Mouse (Mus musculus) lung, postnatal 4 days (tissue): ENCODE data around the gene Nr4a1.

Source experiments
- DNase-seq, 2 experiments: peaks; one replicate each; pipeline ENCODE4 v3.0.0; 2021

Nr4a1 gene

DNA sequence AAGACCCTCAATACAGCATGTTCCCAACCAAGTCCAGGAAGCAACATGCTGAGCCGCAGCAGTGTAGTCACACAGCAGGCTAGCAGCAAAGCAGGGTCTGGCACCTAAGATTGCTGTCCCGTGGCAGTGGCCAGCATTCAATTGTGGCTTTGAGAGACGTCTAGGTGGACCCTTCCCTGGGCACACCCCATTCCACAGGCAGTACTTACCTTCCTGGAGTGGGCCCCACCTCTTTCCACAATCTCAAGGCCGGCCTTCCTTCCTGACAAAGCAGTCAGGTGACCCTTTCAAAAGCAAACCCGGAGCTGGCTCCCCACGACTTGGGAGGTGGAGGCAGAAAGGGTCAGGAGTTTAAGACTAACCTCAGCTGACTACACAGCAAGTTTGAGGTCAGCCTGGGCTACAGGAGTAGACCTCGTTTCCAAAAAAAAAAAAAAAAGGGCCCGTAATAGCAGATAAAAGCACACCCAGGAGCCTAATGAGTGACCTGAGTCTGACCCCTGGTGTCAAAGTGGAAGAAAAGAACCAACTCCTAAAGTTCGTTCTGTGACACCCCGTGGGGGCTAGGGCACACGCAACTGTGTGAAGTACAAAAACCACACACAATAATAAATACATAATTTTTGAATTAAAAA lies 20.3 kb upstream of the Nr4a1 start:
- peak; percentile 79 to 90 for DNase-seq

DNA sequence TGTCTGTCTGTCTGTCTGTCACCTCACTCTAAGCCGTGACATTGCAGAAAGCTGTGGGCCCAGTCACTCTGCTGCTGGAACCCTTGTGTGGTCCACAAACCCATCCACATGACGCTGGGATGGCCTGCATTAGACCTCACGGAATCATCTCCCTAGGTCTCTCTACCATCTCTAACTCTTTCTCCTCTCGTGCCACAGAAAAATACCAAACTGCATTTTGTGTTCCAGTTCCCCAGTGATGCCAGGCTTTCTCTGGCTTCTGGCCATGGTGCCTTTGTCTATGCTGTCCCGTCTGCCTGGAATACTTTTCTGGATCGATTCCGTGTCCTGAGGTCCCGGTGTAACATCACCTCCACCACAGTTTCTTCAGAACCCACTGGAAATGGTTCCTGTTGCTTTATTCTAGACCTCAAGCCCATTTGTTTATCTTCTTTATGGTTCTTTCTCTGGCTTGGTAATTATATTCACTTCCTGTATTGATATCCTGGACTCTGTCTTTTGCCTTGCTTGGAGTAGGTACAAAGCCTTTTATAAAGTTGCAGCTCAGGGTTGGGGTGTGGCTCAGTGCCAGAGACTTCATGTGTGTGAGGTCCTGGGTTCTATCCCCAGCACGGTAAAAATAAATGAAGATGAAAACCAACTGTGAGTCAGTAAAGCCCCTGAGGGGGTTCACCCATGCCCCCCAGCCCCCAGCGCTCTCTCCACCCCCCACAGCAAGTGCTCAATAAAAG lies 19.3 kb upstream of the Nr4a1 start:
- DNase-seq = no peak

DNA sequence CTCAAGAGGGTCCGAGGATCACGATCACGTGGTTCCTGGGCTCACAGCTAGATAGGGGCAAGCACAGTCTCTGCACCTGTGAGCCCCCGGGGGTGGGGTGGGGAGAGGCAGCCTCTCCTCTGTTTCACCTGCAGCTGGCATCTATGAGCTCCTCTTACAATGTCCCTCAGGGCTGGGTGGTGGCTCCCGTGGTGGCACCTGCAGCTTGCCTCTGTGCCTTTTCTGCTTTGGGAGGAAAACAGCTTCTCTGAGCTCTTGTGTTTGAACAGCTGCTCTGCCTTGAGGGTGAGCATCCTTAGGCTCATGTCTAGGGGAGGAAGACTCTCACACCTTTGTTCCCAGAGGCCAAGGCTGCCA lies 18.7 kb upstream of the Nr4a1 start:
- DNase-seq = no peak

DNA sequence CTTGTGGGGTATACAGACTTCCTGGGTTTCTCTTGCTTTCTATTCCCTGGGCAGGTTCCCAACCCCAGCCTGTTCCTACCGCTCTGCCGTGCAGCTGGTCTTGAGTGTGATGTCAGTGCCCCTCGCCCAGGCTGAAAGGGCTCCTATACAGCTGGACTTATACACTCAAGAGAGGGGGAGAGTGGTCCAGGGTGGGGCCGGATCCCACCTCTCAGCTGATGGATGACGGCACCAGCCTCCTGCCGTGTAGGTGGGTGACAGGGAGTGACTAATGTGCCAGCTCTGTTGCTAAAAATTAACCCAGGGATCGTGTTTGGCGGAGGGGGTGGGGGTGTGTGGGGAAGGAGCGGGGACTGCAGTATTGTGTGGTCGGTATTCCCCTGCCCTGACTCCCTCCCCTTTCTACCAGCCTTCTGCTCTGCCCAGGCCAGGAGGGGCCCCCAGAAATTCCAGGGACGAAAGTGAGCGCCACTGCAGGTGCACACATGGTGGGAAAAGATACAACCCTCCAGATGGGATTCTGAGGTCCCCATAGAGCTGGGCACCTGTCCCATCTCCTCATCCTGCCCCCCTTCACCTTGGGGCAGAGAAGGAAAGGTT lies 18.2 kb upstream of the Nr4a1 start:
- DNase-seq = no peak

DNA sequence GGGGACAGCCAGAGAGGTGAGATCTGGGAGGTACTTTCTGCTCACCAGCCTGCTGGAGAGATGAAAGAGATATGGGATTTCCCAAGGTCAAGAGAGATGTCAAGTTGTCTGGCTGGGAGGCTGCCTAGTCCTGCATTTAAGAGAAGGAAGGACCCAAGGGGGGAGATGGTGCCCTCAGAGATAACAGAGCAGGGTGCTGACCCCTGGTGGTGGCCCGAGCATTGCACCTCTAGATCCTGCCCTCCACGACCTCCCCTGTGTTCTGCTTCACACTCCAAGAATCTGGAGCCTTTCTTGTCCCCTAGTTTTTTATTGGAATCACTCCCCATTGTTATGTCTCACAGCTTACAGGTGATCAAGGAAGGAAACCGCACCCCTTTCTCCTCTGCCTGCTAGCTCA lies 17.2 kb upstream of the Nr4a1 start:
- peak; percentile 78 to 86 for DNase-seq

DNA sequence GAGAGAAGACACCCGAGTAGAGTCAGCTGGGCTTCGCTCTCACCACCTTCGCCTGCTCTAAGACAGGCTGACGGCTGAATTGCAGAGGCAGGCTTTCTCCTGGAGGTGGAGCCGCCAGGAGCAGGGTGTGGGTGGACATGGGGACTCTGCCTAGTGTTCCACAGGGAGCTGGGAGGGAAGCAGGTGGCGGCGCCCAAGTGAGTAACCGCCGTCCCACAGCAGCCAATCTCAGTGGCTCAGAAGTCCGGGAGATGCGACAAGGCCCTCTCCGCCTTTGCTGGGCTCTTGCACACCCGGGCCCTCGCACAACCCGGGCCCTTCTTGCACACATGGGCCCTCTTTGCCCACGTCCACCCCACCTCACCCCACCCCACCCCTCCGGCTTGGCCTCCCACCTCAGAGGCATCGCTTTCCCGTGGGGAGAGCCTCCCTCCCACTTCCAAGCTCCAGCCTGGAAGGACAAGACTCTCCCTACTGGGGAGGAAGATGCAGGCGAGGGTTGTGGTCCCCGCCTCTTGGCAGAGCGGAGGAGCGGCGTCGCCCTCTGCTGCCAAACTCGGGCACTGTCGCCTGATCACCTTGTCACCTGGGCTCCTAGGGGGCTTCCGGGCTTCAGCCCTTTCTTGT lies 15.1 kb upstream of the Nr4a1 start:
- DNase-seq = peak; percentile 72 to 78

DNA sequence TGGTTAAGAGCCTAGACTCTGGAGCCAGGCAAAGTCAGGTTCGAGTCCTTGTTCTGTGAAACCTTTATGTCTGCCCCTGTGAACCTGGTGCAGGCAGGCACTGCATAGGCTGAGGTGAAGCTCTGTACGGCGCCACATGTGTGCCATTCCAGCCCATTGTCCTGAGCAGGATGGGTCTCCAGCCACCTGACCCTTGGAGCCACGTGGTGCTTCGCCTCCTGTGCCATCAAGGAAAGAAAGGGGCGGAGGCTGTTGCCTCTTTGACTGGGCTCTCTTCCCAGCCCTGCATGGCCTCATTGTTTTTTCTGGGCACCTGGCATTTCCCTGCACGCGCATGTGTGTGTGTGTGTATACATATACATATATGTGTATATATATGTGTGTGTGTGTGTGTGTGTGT lies 14.2 kb upstream of the Nr4a1 start:
- DNase-seq = no peak

DNA sequence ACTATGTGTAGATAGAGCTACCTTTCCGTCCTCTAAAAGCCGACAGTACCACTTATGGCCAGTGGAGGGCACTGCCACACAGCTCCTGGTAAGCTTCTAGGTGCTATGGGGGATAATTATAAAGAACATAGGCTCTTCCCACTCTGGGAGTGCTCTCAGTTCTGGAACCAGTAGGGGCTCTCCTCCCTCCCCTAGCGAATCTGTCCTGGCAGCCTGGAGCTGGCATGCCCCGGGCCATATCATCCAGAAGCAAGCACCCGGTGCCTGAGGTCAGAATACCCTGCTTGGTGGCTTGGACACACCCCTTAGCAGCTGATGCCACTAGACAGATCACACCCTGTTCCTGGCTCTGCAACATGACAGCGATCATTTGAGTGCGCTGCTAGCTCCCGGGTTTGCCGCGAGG lies 13.3 kb upstream of the Nr4a1 start:
- DNase-seq = peak; percentile 84 to 91

DNA sequence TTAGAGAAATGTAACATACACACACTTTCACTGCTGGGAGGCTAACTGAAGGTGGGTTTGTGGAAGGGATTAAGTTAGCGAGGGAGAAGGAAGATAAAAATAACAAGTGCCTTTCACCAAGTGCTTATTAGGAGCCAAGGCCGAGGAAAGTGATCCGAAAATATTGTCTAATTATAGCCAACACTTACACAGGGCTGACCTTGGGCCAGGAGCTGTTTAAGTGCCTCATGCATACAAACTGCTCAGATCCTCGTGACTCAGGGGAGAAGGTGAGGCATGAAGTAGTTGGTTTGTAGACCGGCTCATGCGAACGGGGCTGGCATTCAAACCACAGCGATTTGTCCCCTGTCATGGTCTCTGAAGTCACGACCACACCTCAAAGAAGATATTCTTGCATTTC lies 12.8 kb upstream of the Nr4a1 start:
- DNase-seq = peak in 1 of 2 experiments; percentile 21

DNA sequence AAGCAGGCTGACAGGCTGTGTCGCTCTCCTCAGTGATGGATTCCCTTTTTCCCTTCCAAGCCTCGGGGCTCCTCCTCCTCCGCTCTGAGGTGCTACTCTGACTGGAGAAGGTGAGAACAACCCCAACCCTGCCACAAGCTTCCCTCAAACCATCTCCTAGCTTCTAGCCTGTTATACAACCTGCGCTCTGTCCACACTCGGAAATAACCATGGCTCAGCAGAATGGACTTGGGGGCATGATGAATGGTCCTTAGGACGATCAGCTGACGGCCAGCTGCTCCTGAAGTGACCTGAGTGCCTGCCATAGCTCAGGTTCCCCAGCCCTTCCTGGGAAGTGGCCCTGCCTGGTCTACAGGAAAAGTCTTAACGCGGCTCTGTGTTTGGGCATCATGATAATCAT lies 12.2 kb upstream of the Nr4a1 start:
- DNase-seq = peak in 1 of 2 experiments; percentile 20

DNA sequence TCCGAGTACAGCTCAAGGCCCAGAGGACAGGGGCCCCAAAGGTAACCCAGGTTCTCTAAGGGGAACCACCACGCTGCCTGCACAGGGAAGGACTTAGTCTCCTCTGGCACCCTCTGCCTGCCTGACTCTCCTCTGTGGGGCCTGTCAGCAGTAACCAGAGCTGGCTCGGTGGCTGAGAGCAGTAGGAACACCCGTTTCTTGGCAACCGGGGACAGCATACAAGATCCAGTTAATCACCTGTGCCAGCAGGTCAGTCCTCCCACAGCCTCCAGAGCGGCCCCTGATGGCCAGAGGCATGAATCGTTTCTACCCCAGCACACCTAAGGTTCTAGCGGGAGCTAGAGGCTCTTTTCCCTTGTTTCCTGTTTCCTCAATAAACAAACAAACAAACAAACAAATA lies 11.4 kb upstream of the Nr4a1 start:
- peak; percentile 69 to 74 for DNase-seq

DNA sequence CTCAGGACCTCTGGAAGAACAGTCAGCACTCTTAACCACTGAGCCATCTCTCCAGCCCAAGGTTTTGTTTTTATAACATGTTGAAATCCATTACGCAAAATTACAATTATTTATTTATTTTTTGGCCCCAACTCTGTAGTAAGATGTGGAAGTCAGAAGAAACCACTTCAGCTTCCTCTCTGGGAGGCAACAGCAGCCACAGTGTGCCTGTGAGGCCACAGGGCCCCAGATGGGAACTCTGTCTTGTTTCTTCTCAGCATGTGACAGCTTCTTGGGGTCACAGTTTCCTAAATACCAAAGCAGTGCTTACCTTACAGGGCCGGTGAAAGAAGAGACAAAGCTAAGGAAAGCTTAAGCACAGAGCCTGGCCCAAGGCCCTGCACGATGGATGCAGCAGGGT lies 10.1 kb upstream of the Nr4a1 start:
- DNase-seq = peak in 1 of 2 experiments; percentile 31

DNA sequence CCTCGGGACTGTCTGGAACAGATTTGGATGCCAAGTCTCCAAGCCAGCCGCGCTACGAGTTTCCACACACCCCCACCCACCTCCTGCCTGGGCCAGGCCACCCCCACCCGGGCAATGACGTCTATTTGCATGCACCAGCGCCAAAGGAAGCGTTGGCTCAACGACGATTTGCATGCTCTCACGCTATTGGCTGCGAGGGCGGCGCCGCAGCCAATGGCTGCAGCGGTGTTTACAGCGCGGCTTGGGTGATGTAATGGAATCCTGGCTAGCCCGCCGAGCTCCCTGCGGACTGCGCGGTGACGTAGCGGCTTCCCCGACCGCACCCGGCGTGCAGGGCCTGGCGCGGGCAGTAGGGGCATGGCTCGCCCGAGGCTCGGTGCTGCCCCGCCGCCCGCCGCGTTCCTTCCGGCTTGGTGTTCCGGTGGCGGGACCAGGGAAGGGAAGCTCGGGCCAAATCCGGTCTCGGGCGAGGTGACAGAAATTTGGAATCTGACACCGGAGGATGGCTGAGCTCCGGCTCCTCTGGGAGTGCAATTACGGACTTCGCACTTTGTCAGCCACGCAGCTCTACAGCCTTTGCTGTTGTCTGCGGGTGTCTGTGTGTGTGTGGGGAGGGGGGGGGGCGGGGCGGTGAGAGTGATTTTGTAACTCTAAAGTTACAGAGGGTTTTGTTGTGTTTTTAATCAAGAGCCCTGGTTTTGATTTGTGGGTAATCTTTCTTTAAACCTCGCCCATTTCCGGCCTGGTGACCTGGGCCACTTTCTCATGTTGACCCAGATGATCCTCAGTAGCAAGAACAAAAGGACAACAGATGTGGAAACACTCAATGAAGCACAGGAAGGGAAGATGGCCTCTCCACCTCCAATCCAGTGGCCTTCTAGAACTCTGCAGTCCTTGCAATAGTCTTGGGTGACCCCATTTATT lies 7.6 kb upstream of the Nr4a1 start:
- peak; percentile 96 to 99 for DNase-seq

DNA sequence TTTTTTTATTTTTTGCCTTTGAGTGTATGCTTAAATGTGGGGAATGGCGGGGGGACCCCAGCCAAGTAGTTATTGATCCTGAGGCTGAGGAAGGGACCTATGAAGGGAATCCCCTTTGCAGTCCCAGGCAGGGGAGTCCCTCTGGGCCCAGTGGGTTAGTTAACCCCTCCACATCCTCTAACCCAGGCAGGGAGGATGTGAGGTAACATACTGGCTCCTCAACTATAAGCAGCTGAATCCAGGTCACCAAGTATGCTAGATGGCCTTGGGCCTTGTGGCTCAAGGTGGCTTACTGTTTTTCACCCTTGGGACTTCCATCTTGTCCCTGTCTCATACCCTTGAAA lies 6.9 kb upstream of the Nr4a1 start:
- no peak for DNase-seq

DNA sequence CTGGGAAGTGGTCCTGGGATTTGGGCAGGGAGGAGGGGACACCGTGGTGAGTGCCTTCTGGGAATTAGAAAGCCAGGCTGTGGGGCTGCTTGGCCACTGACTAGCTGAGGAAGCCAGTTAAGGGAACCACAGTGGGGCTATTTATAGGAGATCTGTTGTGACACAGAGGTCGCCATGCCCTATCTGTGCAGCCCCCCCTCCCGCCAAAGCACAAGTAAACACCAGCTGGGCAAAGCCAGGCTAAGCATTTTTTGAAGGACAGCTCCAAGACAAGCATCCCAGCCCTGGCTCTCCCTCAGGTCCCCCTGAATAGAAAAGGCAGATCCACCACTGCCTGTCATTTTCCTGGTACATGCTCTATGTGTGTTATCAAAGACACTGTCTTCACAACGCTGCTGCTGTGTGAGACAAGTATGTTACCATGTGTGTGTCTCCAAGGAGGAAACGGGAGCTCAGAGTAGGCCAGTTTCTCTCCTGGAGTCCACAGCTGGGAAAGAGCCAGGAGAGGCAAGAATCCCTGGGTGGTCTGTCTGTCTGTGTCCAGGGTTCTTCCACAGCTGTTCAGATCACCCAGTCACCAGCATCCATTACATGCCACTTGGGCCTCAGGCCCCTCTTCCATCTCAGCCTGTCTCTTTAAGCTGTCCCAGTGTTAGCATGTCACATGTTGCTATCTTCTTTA lies 5.9 kb upstream of the Nr4a1 start:
- peak in 1 of 2 experiments; percentile 47 for DNase-seq

DNA sequence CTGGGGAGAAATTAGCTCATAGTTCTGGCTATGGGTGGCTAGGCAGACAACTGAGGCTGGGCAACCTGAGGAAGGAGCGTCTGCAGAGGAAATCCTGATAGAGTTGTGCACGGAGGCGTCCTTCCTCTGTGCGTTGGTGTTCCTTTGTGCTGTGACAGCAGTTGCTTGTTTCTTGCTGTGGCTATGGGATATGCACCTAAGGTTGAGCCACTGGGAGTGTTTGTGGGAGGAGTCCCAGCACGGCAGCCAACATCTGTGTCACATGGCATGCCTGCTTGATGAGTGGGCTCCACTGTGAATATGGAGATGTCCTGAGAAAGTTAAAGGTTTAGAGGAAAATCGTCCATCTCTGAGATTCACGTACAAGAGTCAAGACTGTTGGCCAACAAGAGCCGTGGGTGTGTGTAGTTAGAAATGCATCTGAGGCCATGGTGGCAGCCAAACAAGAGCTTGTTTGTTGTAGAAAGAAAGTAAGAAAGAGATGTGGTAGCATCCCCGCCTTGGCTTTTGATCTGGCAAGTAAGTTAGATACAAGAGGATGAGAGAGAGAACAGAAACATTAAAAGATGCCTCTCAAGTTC lies 3.8 kb upstream of the Nr4a1 start:
- no peak for DNase-seq

DNA sequence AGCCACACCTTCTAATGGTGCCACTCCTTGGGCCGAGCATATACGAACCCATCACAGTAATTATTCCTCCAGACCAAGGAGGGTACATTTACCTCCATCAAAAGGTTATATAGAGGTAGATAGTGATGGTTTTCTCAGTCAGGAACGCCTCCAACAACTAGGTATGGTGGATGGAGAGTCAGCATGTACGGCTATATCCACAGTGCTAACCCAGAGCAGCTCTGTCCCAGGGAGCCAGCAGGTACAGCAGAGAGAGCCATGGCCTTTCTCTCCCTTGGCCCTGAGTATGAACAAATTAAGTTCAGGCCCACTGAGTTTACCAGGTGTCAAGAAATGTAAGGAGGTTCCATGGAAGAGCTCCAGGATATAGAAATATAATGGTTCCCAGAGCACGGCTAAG lies 2.1 kb upstream of the Nr4a1 start:
- DNase-seq = no peak

DNA sequence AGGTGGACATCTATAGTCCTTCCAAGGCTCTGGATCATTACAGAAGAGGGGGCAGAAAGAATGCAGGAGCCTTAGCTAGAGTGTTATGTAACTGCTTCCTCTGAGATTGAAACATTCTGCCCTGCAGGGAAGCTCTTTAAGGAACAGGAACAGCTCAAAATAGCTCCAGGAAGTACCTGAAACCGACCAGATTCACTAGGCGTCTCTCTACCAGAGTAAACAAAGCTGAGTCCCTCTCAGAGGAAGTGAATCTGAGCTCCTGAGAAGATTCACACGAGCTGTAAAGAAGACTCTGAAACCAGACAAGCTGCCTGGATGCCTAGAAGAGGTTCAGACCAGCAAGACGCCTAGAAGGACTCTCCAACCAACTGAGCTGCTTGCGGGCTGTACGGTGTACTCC lies 1.5 kb upstream of the Nr4a1 start:
- DNase-seq = no peak

DNA sequence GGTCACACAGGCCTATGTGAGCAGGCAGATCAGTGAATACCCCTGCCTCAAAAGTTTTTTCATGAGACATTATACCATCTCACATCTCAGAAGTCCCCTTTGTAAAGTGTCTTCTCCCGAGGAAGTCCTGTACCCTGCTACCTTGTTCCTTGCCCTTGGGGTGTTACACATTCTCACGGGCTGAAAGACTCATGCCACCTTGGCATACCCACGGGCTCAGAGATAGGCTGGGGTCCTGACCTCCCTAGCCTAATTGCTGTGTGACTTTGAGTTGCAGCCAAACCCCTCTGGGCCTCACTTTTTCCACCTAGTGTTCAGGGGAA lies 545 bp upstream of the Nr4a1 start:
- DNase-seq = no peak

DNA sequence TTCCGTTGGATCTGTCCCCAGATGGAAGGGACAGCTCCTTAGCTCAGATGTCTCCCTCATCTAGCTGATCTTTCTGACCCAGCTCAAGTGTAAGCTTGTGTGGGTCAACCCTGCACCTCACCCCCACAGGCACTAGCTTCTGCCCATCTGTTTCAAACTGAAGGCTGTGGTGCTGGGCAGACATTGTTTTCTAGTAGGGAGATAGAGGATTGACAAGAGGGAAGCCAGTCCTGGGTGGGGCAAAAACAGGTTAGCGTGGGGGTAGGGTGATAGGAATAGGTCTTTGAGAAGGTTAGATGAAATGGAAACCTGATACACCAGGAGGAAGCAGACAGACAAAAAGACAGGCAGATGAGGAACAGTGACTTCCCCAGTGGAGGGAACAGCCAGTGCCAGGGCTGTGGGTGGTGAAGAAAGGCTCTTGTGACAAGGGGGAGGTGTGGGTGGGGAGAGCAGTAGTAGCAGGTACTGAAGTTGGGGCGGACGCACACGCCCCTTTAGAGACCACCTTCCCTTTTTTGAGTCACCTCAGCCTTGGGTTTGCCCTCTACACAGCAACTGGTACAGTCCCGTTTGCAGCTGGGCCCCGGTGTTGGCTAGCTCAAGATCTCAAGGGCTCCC lies 1.9 kb downstream of the Nr4a1 start:
- peak in 1 of 2 experiments; percentile 22 for DNase-seq

DNA sequence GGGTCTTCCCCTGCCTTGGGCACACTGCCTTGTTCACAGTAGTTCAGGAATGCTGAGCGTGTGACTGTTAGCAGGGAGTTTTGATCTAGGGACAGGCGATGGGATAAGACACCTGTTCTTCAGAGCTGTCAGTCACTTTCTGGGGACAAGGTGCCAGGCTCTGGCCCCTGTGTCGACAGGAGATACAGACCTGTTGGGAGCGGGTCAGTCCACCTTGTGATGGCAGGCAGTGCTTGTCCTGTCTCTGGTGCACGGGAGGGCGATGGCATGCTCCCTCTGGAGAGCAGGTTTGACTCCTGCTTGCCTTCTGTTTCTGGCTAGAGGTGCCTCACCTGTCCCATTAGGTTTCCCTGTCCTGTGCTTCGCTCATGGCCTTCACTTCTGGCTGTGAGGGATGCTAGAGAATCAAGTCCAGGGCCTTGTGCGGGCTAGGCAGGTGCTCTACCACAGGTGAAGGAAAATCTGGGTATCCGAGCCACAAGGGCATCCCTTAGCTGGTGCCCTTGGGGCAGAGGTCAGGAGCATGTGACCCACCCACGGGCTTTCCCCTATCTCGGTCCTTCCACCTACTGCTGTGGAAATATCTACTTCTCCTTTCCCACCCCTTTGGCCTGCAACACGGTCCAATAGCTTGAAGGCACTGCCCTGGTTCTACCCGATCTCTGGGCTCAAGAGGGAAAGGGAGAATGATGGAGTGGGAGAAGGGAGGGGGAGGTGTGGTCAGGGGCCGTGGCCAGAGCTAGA lies 2.6 kb downstream of the Nr4a1 start:
- peak in 1 of 2 experiments; percentile 45 for DNase-seq
